Mouse (Mus musculus): ENCODE measurements around the gene Fate1.

GRCm38 (mm10) chrX:71972686-71973085 is at the start of gene Fate1:
- no peak for TF ChIP-seq NRF1 (IDR thresholded peaks at IDR 0.05; ENCODE audit: insufficient read depth, low read depth, low read length, poor library complexity, severe bottlenecking)
- no peak for TF ChIP-seq CTCF (IDR thresholded peaks at IDR 0.05 in 2 of 3, conservative IDR thresholded peaks at IDR 0.05 in 1 of 3; ENCODE audit: control insufficient read depth in 1 of 3, insufficient read depth in 1 of 3, low read depth in 2 of 3, low read length in 3 of 3, poor library complexity in 1 of 3, severe bottlenecking in 1 of 3)
- no peak for TF ChIP-seq TAL1 (IDR thresholded peaks at IDR 0.05; ENCODE audit: low read length)
- TF ChIP-seq CHD1 (IDR thresholded peaks at IDR 0.05; ENCODE audit: low read depth, low read length), result no peak
- TF ChIP-seq KAT2A (conservative IDR thresholded peaks at IDR 0.05; ENCODE audit: low read depth, low read length), result no peak
